Mouse (Mus musculus) spleen, postnatal 10 days (tissue): ENCODE measurements at regions not wholly inside any gene's neighbourhood (a gene's known extent, or its start where the extent isn't known, plus 50 kb on each side); places are given as distances from the start of the nearest gene placed in this dataset.

Experiments used
- DNase-seq, 2 experiments: peaks; one replicate each; pipeline ENCODE4 v3.0.0; 2021 to 2022; ENCODE audit warnings: low spot score in 2 of 2

DNA sequence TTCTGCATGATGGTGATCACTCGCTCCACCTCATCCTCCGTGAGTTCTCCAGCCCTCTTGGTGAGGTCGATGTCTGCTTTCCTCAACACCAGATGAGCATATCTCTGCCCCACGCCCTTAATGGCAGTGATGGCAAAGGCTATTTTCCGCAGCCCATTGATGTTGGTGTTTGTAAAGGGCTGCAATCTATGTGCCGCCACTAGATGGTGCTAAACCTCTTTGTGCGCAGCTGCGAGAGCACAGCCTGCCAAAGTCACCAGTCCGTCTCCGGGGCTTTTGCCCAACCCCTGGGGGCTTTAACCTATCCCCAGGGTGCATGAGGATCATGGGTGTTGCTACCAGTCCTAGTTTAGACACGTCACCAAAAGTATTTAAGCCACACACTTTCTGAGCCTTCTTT, 140.9 kb upstream of the Cts3 start:
- peak in 1 of 2 experiments; percentile 14 for DNase-seq

DNA sequence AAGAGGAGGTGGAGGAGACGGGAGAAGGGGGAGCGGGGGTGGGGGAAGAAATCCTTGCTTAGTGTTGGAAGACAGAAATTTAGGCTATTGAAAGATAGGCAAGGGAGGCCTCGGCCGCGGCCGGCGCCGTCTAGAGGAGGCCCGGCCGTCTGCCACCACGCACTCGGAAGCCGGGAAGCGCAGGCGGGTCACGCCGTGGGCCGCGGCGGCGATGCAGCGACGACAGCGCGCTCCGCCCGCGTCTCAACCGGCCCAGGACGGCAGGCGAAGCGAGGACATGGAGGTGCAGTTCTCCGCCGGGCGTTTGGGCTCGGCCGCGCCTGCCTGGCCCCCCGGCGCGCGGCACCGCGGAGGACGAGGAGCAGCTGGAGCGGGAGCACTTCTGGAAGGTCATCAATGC, 95.8 kb upstream of the Cts3 start:
- DNase-seq, result no peak
